Mouse (Mus musculus) layer of hippocampus, postnatal 36 days (tissue): ENCODE data around the gene Trp53rkb. TPM values are rescaled to one million over a fixed set of nuclear protein-coding genes. Genes with fewer than 3 reads are reported as not detected.

Experiments used
- DNase-seq, 2 experiments: peaks; one replicate each; pipeline ENCODE4 v3.0.0; 2022
- total RNA-seq, 2 experiments: library from RNA; stranded (reverse); gene quantifications; 2 replicates each; pipeline ENCODE4 v1.2.3; 2021

The Trp53rkb gene
- total RNA-seq, 2 experiments from 2014 or later = 4.5 to 5.5 TPM

GRCm38 (mm10) chr2:166834796-166835195 lies 42.5 kb downstream of the Trp53rkb start:
- no peak for DNase-seq

GRCm38 (mm10) chr2:166835581-166835980 lies 43.2 kb downstream of the Trp53rkb start:
- no peak for DNase-seq

GRCm38 (mm10) chr2:166841813-166842212 lies 49.5 kb downstream of the Trp53rkb start:
- DNase-seq = no peak

Other genes starting within 250 kb of the Trp53rkb start
- 10 to 100 TPM; 71.0 to 74.9 TPM for gene Prex1, start 78.7 kb upstream of the Trp53rkb start, total RNA-seq
- 10 to 100 TPM; 46.0 to 49.1 TPM for gene Arfgef2, start 13.1 kb downstream of the Trp53rkb start, total RNA-seq
- 10 to 100 TPM; 53.1 to 54.8 TPM for gene Cse1l, start 113.5 kb downstream of the Trp53rkb start, total RNA-seq
- gene Stau1, start 203.8 kb downstream of the Trp53rkb start, total RNA-seq = 10 to 100 TPM; 59.0 to 67.2 TPM
- 10 to 100 TPM; 28.6 to 34.2 TPM for gene Ddx27, start 222.7 kb downstream of the Trp53rkb start, total RNA-seq